Comparison of ENCODE assay signal across 21 mouse cellular contexts in genomic region chr4:88336753-88337152, GRCm38 (mm10).
DNase-seq lines count a peak whose midpoint lies in the region; ATAC-seq lines count a peak whose summit lies in the region.
"Had no signal": no experiment of that assay in that cellular context is flagged by ENCODE, and none has a peak within 500 bp of the region (broad histone marks: within the 10 kb centered on the region; RNA-seq: fewer than 3 reads in every experiment).

No protein-coding gene starts in this region.

- no peak for DNase-seq in limb, embryonic 10.5 days (ENCODE audit: low spot score)
- DNase-seq in retina, postnatal 1 day, result peak; percentile 58
- no peak for DNase-seq in gastrocnemius, postnatal 4 days (ENCODE audit: low spot score in 2 of 2)
- DNase-seq in right cerebral cortex, postnatal 36 days (ENCODE audit: low spot score in 2 of 2), result no peak
- no peak for DNase-seq in thymus, postnatal 10 days (ENCODE audit: low spot score in 2 of 2)
- DNase-seq: cerebellum, adult 2 months; cerebellum, postnatal 25 days; embryo, embryonic 11 days; gastrocnemius, postnatal 25 days; kidney, adult 11 months; kidney, postnatal 36 days; right cerebral cortex, postnatal 25 days; thymus, postnatal 14 days had no signal

- H3K4me1 ChIP-seq in limb, embryonic 12.5 days (replicated peaks), result peaks cover 31% of the 10 kb centered on the region
- peaks cover 20% of the 10 kb centered on the region for H3K4me1 ChIP-seq in limb, embryonic 10.5 days
- H3K4me1 ChIP-seq: heart, embryonic 10.5 days; kidney, embryonic 15.5 days had no signal

- H3K27ac ChIP-seq in limb, embryonic 12.5 days, result peak overlapping the region; percentile 64
- H3K27ac ChIP-seq in limb, embryonic 10.5 days, result no peak overlapping the region
- H3K27ac ChIP-seq: embryonic facial prominence, embryonic 13.5 days; heart, embryonic 10.5 days; hindbrain, embryonic 12.5 days; kidney, embryonic 15.5 days; midbrain, embryonic 13.5 days had no signal

- no peaks in the 10 kb centered on the region for H3K9me3 ChIP-seq in limb, embryonic 12.5 days
- no peaks in the 10 kb centered on the region for H3K9me3 ChIP-seq in limb, embryonic 10.5 days (replicated peaks)
- H3K9me3 ChIP-seq: embryonic facial prominence, embryonic 13.5 days; heart, embryonic 10.5 days; hindbrain, embryonic 12.5 days; kidney, embryonic 15.5 days; midbrain, embryonic 13.5 days had no signal

- ATAC-seq in limb, embryonic 12.5 days (ENCODE audit: insufficient number of reproducible peaks, insufficient read depth, low FRiP score, low TSS enrichment, low read depth), result no peak
- ATAC-seq in common myeloid progenitor, adult 5-6 weeks (replicated peaks; ENCODE audit: low read depth, poor library complexity, severe bottlenecking), result peak; percentile 90
- peak; percentile 55 to 63; a peak in 2 of 4 replicates for ATAC-seq in hematopoietic stem cell, adult 5-6 weeks (replicated peaks in 1 of 2; ENCODE audit: insufficient read depth in 1 of 2, low FRiP score in 2 of 2, low TSS enrichment in 1 of 2, low read depth in 1 of 2, poor library complexity in 2 of 2, severe bottlenecking in 2 of 2)
- ATAC-seq: midbrain, embryonic 13.5 days had no signal

- no peak overlapping the region for H3K4me2 ChIP-seq in limb, embryonic 12.5 days
- H3K4me2 ChIP-seq: embryonic facial prominence, embryonic 13.5 days; hindbrain, embryonic 12.5 days; kidney, embryonic 15.5 days; midbrain, embryonic 13.5 days had no signal

- H3K4me3 ChIP-seq in limb, embryonic 12.5 days (replicated peaks), result no peak overlapping the region
- no peak overlapping the region for H3K4me3 ChIP-seq in limb, embryonic 10.5 days
- H3K4me3 ChIP-seq: embryonic facial prominence, embryonic 13.5 days; heart, embryonic 10.5 days; hindbrain, embryonic 12.5 days; kidney, embryonic 15.5 days; midbrain, embryonic 13.5 days had no signal

- H3K36me3 ChIP-seq in limb, embryonic 12.5 days, result no peaks in the 10 kb centered on the region
- no peaks in the 10 kb centered on the region for H3K36me3 ChIP-seq in limb, embryonic 10.5 days
- H3K36me3 ChIP-seq: embryonic facial prominence, embryonic 13.5 days; heart, embryonic 10.5 days; hindbrain, embryonic 12.5 days; kidney, embryonic 15.5 days; midbrain, embryonic 13.5 days had no signal

- no peaks in the 10 kb centered on the region for H3K27me3 ChIP-seq in limb, embryonic 12.5 days
- H3K27me3 ChIP-seq in limb, embryonic 10.5 days (ENCODE audit: low read depth, poor library complexity, severe bottlenecking), result no peaks in the 10 kb centered on the region
- H3K27me3 ChIP-seq: embryonic facial prominence, embryonic 13.5 days; hindbrain, embryonic 12.5 days; kidney, embryonic 15.5 days; midbrain, embryonic 13.5 days had no signal

- no peak overlapping the region for H3K9ac ChIP-seq in limb, embryonic 12.5 days (replicated peaks)
- H3K9ac ChIP-seq: embryonic facial prominence, embryonic 13.5 days; hindbrain, embryonic 12.5 days; kidney, embryonic 15.5 days; midbrain, embryonic 13.5 days had no signal

- 45% methylated on average over 2 of the region's 2 CpGs for WGBS in limb, embryonic 12.5 days
- 48% methylated on average over 2 of the region's 2 CpGs for WGBS in limb, embryonic 10.5 days
